Mouse (Mus musculus) macrophage (primary cell): ENCODE measurements around the gene Ciao1. TPM values are rescaled to one million over a fixed set of nuclear protein-coding genes. Genes with fewer than 3 reads are reported as not detected.
"Not testable (repeated sequence)": the region's sequence is repeated elsewhere in the genome, so short reads cannot be mapped to it uniquely, and the experiment has no call there.

Source experiments
- H3K27ac ChIP-seq: fragments of 350-480 bp; formaldehyde crosslinking; 2 replicates; pipeline ENCODE4 v1.9.0; 2021
- H3K36me3 ChIP-seq: fragments of 350-480 bp; formaldehyde crosslinking; 2 replicates; pipeline ENCODE4 v1.9.0; 2021; ENCODE audit errors: inconsistent target
- H3K4me3 ChIP-seq: fragments of 350-480 bp; formaldehyde crosslinking; 2 replicates; pipeline ENCODE4 v1.9.0; 2021; ENCODE audit errors: inconsistent target
- H3K79me2 ChIP-seq: fragments of 350-480 bp; formaldehyde crosslinking; 2 replicates; pipeline ENCODE4 v1.9.0; 2021; ENCODE audit errors: inconsistent target
- WGBS: methylation state at CpG from one replicate; pipeline ENCODE4 v1.1.7; 2026; ENCODE audit warnings: inconsistent platforms; ENCODE audit not compliant: missing documents; 5-methylcytosine and 5-hydroxymethylcytosine counted together
- polyA plus RNA-seq: library from polyadenylated mRNA; stranded (reverse); fragments of 250-400 nt; gene quantifications from 3 replicates; pipeline ENCODE4 v1.2.4, GENCODE M21; 2018; ENCODE audit warnings: inconsistent platforms
- total RNA-seq, 78 experiments: library from RNA; depleted of rRNA; stranded (reverse); fragments of 250-400 nt; gene quantifications; 1 replicate in 9 of 78; 2 replicates in 24 of 78; 3 replicates in 43 of 78; 4 replicates in 2 of 78; pipeline ENCODE4 v1.2.4; 2018; ENCODE audit warnings: inconsistent platforms in 56 of 78

The Ciao1 gene
- total RNA-seq (2018; cell fraction: chromatin; rRNA removed): 10 to 100 TPM in 16 of 26 experiments, 1 to 10 TPM in 10; 2.3 to 31.3 (median 14.5) TPM
- total RNA-seq (2018; cell fraction: cytosol; rRNA removed): 10 to 100 TPM; 21.7 to 43.0 (median 35.1) TPM
- total RNA-seq (2018; cell fraction: nucleus; rRNA removed): 10 to 100 TPM in 25 of 26 experiments, 1 to 10 TPM in 1; 9.3 to 32.1 (median 18.0) TPM
- 34.0 to 44.5 TPM (median 35.1 TPM) in 3 replicates for polyA plus RNA-seq

GRCm38 (mm10) chr2:127247592-127248333 lies at the start of gene Ciao1, which contains the start of gene Tmem127:
Ciao1 (minus strand) TSS chr2:127247816.
Tmem127 (plus strand) TSS chr2:127247908.
- Histone ChIP-seq H3K36me3 (peaks cover 22% of the 10 kb centered on the region), H3K79me2 (peaks cover 64% of the 10 kb centered on the region), H3K27ac (peak within 1 kb of the TSS; percentile 69), H3K4me3 (peak within 1 kb of the TSS; percentile 95)
- WGBS: under 1% methylated on average over 47 of the region's 53 CpGs

DNA sequence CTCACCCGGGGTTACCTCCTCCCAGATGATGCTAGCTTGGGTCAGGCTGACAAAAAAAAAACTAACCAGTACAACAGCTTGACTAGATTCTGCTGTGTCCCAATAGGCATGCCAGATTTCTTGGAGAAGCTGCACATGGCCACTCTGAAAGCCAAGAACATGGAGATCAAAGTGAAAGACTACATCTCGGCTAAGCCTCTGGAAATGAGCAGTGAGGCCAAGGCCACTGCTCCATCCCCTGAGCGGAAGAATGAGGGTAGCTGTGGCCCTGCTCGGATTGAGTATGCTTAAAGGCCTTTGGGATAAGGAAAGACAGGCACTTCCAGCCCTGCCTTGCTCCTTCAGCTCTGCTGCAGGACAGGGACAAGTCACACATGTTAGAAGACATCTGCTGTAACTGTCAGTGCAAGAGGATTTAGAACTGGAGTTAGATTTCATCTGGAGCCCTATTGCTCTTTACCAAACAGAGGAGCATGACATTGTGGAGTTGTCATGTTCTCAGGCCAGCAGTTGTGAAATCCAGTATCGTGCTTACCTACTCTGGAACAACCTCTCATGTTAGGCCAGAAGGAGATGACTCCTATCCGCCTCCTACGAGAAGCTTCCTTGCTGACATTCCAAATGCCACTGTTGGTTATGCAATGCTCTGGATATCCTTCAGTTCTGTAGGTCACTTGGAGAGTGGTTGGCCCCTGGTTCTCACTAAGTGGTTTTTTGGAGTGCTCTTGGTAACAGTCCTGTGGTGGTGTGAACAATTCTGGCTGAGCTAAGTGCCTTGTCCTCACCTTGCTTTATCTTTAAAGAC lies 49.6 kb upstream of the Ciao1 start:
- Histone ChIP-seq H3K27ac (no peak overlapping the region), H3K36me3 (peaks cover 49% of the 10 kb centered on the region), H3K79me2 (no peaks in the 10 kb centered on the region), H3K4me3 (no peak overlapping the region)
- 96% methylated on average over 7 of the region's 7 CpGs for WGBS

DNA sequence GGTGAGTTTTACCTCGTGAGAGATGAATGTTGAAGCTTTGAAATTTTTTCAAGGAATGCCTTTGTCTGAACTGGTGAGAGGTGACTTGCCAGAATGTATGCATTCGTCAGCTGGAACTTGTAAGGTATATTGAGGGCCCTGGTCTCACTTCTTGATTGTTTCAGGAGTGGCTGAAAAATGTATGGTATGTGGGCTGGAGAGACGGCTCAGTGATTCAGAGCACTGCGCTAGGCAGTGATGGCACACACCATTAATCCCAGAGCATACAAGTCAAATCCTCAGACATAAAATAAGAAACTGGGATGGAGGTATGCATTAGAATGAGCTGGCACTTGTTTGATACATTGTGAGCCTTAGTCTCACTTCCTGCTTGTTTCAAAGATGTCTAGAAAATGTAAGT lies 44.6 kb upstream of the Ciao1 start:
- WGBS: 98% methylated on average over 4 of the region's 4 CpGs
- Histone ChIP-seq H3K36me3 (peaks cover 47% of the 10 kb centered on the region), H3K4me3 (no peak overlapping the region), H3K79me2 (no peaks in the 10 kb centered on the region), H3K27ac (no peak overlapping the region)

DNA sequence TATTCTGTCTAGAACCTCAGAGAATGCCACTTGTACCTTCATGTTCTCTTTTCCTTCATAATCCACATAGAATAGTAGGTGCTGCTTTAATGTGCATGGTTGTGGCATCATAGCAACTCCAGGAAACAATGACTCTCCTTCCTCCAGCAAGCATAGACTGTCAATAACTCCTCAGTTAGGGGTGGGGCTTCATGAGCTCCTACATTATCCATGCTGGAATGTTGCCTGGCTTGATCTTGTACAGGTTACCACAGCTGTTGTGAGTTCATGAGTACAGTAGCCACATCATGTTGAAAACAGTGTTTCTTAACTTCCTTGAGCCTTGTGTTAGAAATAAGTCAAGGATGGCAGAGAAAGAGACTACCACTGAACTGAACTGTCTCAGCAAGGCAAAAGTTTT lies 30.5 kb upstream of the Ciao1 start:
- H3K36me3 ChIP-seq: no peaks in the 10 kb centered on the region
- peaks cover 100% of the 10 kb centered on the region for H3K79me2 ChIP-seq
- no peak overlapping the region for H3K4me3 ChIP-seq
- H3K27ac ChIP-seq: no peak overlapping the region

- WGBS: 92% methylated on average over 5 of the region's 5 CpGs
- H3K36me3 ChIP-seq: no peaks in the 10 kb centered on the region
- no peak overlapping the region for H3K4me3 ChIP-seq
- H3K79me2 ChIP-seq: peaks cover 99% of the 10 kb centered on the region
- no peak overlapping the region for H3K27ac ChIP-seq
Observed at GRCm38 (mm10) chr2:127275551-127276320, 28.1 kb upstream of the Ciao1 start.

GRCm38 (mm10) chr2:127274590-127274989 lies 27.0 kb upstream of the Ciao1 start:
- H3K4me3 ChIP-seq: no peak overlapping the region
- H3K27ac ChIP-seq: no peak overlapping the region
- H3K36me3 ChIP-seq: no peaks in the 10 kb centered on the region
- WGBS: 100% methylated on average over 2 of the region's 2 CpGs
- H3K79me2 ChIP-seq: peaks cover 88% of the 10 kb centered on the region

- Histone ChIP-seq H3K36me3 (no peaks in the 10 kb centered on the region), H3K27ac (no peak overlapping the region), H3K79me2 (peaks cover 70% of the 10 kb centered on the region), H3K4me3 (no peak overlapping the region)
- WGBS: 94% methylated on average over 3 of the region's 3 CpGs
Observed at GRCm38 (mm10) chr2:127272806-127273205, 25.2 kb upstream of the Ciao1 start.

GRCm38 (mm10) chr2:127272049-127272448 lies 24.4 kb upstream of the Ciao1 start:
- WGBS: 89% methylated on average over 3 of the region's 4 CpGs
- H3K4me3 ChIP-seq, H3K27ac ChIP-seq, H3K36me3 ChIP-seq: not testable (repeated sequence)
- H3K79me2 ChIP-seq: peaks cover 62% of the 10 kb centered on the region

GRCm38 (mm10) chr2:127271042-127271515 lies 23.5 kb upstream of the Ciao1 start:
- 5% methylated on average over 8 of the region's 8 CpGs for WGBS
- H3K4me3 ChIP-seq: peak overlapping the region; percentile 63
- no peaks in the 10 kb centered on the region for H3K36me3 ChIP-seq
- 0 out of 2 replicates have a peak overlapping the region, but pooled peaks have one; percentile 10 for H3K27ac ChIP-seq
- peaks cover 53% of the 10 kb centered on the region for H3K79me2 ChIP-seq

DNA sequence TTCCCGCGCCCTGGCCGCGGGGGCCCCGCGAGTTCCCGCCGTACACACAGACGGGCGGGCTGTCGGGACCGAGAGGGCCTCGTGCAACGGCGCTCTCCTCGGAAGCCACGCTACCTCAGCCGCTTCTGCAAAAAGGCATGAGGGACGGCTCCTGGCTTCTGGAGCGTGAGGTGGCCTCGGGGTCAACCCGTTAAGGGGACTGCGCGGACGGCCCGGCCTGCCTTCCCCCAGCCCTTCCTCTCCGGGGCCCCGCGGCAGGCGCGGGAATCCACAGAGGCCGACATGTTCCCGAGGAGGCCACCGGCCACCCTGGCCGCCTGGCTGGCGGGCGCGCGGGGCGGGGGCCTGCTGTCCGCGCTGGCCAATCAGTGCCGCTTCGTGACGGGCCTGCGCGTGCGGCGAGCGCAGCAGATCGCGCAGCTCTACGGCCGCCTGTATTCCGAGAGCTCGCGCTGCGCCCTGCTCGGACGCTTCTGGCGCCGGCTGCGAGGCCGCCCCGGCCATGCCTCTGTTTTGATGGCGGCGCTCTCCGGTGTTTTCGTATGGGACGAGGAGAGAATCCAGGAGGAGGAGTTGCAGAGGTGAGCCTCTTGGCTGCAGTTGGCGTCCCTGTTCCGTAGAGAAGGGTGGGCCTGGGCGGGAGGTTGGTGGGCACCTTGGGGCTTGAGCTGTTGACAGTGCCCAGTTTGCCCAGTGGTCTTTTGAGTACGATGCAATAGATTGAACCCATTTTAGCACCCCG lies 22.9 kb upstream of the Ciao1 start:
- under 1% methylated on average over 74 of the region's 75 CpGs for WGBS
- H3K79me2 ChIP-seq: peaks cover 47% of the 10 kb centered on the region
- peak overlapping the region; percentile 94 for H3K4me3 ChIP-seq
- H3K27ac ChIP-seq: 0 out of 2 replicates have a peak overlapping the region, but pooled peaks have one; percentile 10
- no peaks in the 10 kb centered on the region for H3K36me3 ChIP-seq

DNA sequence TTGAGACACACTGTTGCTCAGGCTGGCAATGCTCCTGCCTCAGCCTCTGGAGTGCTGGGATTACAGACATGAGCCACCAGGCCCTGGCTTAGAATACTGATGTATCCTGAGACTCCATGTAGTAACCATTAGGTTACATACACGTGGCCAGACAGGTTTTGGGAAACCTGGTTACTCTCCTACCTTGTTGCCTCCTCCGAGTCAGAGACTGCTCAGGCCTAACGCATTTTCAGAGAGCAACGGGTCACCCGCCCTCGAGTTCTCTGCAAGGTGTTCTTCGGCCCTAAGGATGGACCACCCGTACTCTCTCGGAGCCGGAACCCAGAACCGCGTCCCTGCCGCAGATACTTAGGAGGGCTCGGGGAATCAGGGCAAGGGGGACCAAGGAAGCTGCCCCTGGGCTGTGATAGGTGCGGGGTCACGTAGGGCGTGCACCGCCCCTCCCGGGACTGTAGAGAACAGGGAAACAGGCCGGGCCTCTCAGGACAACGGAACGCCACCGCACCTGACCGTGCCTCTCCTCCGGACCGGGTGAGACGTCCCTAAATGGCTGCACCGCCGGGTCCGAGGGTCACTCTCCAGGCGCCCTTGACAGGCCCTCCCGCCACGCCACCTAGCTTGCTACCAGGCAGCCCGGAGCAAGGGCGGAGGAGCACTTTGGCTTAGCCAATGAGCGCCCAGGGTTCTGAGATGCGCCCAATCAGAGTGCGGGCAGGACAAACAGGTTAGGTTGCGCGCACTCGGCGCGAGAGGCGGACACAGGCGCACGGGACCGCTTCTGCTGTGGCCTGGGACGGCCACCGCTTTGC lies 22.1 kb upstream of the Ciao1 start, which contains the start of gene Stard7:
Gene Stard7 (plus strand): TSS at position 728 of the 809 bp plus-strand sequence.
- WGBS: under 1% methylated on average over 45 of the region's 49 CpGs
- Histone ChIP-seq H3K4me3 (peak within 1 kb of the TSS; percentile 94), H3K27ac (peak within 1 kb of the TSS; percentile 51), H3K36me3 (no peaks in the 10 kb centered on the region), H3K79me2 (peaks cover 39% of the 10 kb centered on the region)

- H3K79me2 ChIP-seq: peaks cover 20% of the 10 kb centered on the region
- WGBS: 90% methylated on average over 4 of the region's 4 CpGs
- no peaks in the 10 kb centered on the region for H3K36me3 ChIP-seq
- H3K4me3 ChIP-seq: no peak overlapping the region
- no peak overlapping the region for H3K27ac ChIP-seq
Observed at GRCm38 (mm10) chr2:127267854-127268253, 20.2 kb upstream of the Ciao1 start.

GRCm38 (mm10) chr2:127262480-127262879 lies 14.9 kb upstream of the Ciao1 start:
- Histone ChIP-seq H3K27ac (no peak overlapping the region), H3K79me2 (no peaks in the 10 kb centered on the region), H3K4me3 (no peak overlapping the region), H3K36me3 (peaks cover 22% of the 10 kb centered on the region)
